Mouse (Mus musculus): ENCODE measurements at regions not wholly inside any gene's neighbourhood (a gene's known extent, or its start where the extent isn't known, plus 50 kb on each side); places are given as distances from the start of the nearest gene placed in this dataset.

- Histone ChIP-seq H3K4me3 (no peak overlapping the region), H3K27me3 (no peaks in the 10 kb centered on the region), H3K4me2 (no peak overlapping the region), H3K9ac (no peak overlapping the region), H3K36me3 (no peaks in the 10 kb centered on the region), H3K27ac (replicated peaks) (no peak overlapping the region), H3K9me3 (no peaks in the 10 kb centered on the region), H3K4me1 (replicated peaks) (no peaks in the 10 kb centered on the region)
- WGBS: 91% methylated on average over 3 of the region's 3 CpGs
- no peak for ATAC-seq (ENCODE audit: low FRiP score, low read depth)
Measured at GRCm38 (mm10) chr17:81176306-81176705, 111.4 kb upstream of the Thumpd2 start.

DNA sequence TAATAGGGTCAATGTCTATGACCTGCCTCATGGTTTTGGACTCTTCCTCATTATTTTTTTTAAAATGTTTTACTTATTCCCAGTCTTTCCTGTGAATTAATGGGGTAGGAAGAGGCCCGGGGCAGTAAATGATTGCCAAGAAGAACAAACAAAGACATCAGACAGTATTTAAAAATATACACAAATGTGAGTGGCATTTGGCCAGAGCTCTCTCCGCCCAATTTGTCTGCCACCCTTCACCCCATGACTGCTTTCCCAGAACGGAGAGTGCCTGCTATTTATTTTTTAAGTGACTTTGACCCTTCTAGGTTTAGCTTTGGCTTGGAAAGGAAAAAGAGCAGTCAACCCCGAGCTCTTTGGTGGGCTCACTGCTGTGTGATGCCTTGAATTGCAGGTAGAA lies 111.0 kb upstream of the Thumpd2 start:
- no peaks in the 10 kb centered on the region for H3K9me3 ChIP-seq
- H3K36me3 ChIP-seq: no peaks in the 10 kb centered on the region
- H3K4me3 ChIP-seq: no peak overlapping the region
- no peak for ATAC-seq (ENCODE audit: low FRiP score, low read depth)
- no peak overlapping the region for H3K9ac ChIP-seq
- no peak overlapping the region for H3K27ac ChIP-seq (replicated peaks)
- H3K27me3 ChIP-seq: no peaks in the 10 kb centered on the region
- no peak overlapping the region for H3K4me2 ChIP-seq
- no peaks in the 10 kb centered on the region for H3K4me1 ChIP-seq (replicated peaks)
- WGBS: 68% methylated on average over 4 of the region's 4 CpGs

DNA sequence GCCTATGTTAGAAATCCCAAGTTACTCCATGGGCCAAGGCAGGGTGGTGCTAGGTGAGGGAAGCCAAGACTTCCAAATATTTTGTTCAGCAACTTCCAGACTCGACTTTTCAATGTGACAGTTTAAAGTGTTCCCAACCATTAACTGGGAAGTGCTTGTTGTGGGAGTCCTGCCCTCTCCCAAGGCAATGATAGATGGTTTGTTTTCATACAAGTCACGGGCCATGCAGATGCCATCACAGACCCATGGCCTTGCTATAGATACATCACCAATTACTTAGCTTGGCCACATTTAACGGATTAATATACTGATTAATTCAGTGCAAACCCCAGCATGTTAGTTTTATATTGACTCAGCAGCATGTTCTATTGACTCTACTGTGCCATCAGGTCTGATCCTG lies 108.1 kb upstream of the Thumpd2 start:
- Histone ChIP-seq H3K4me1 (replicated peaks) (no peaks in the 10 kb centered on the region), H3K9me3 (no peaks in the 10 kb centered on the region), H3K27me3 (no peaks in the 10 kb centered on the region), H3K9ac (no peak overlapping the region), H3K36me3 (no peaks in the 10 kb centered on the region), H3K27ac (replicated peaks) (no peak overlapping the region), H3K4me3 (no peak overlapping the region), H3K4me2 (no peak overlapping the region)
- 93% methylated on average over 3 of the region's 3 CpGs for WGBS
- ATAC-seq (ENCODE audit: low FRiP score, low read depth): no peak

GRCm38 (mm10) chr17:81169118-81169517 lies 104.2 kb upstream of the Thumpd2 start:
- no peak for ATAC-seq (ENCODE audit: low FRiP score, low read depth)

GRCm38 (mm10) chr17:81150730-81151129 lies 85.8 kb upstream of the Thumpd2 start:
- Histone ChIP-seq H3K27ac (replicated peaks) (no peak overlapping the region), H3K4me3 (no peak overlapping the region), H3K27me3 (no peaks in the 10 kb centered on the region), H3K9me3 (no peaks in the 10 kb centered on the region), H3K36me3 (no peaks in the 10 kb centered on the region), H3K9ac (no peak overlapping the region), H3K4me2 (no peak overlapping the region), H3K4me1 (replicated peaks) (no peaks in the 10 kb centered on the region)
- no peak for ATAC-seq (ENCODE audit: low FRiP score, low read depth)
- WGBS: 78% methylated on average over 4 of the region's 4 CpGs

More at GRCm38 (mm10) chr17:81169118-81169517, 104.2 kb upstream of the Thumpd2 start:
- Histone ChIP-seq H3K9me3 (no peaks in the 10 kb centered on the region), H3K27me3 (no peaks in the 10 kb centered on the region), H3K9ac (no peak overlapping the region), H3K4me3 (no peak overlapping the region), H3K36me3 (no peaks in the 10 kb centered on the region), H3K4me2 (no peak overlapping the region), H3K27ac (replicated peaks) (no peak overlapping the region), H3K4me1 (replicated peaks) (no peaks in the 10 kb centered on the region)
- 76% methylated on average over 5 of the region's 5 CpGs for WGBS

DNA sequence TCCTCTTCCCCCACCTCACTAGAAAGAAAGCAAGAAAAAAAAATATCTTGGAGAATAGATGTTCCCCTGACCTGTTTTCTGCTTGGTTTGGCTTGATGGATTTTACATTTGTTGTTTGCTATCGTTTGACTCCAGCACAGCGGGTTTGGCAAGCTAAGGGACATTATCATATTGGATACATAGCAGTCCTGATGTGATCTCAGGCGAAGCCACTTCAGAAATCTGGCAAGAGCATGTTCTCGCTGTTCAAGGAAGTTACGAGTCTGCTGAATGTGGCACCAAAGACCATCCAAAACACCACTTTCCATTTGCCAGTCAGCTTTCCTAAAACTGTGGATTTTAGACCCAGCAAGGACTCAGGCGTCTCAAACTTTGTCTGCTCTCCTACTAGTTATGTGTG lies 69.8 kb upstream of the Thumpd2 start:
- Histone ChIP-seq H3K4me1 (replicated peaks) (no peaks in the 10 kb centered on the region), H3K27ac (replicated peaks) (no peak overlapping the region)

DNA sequence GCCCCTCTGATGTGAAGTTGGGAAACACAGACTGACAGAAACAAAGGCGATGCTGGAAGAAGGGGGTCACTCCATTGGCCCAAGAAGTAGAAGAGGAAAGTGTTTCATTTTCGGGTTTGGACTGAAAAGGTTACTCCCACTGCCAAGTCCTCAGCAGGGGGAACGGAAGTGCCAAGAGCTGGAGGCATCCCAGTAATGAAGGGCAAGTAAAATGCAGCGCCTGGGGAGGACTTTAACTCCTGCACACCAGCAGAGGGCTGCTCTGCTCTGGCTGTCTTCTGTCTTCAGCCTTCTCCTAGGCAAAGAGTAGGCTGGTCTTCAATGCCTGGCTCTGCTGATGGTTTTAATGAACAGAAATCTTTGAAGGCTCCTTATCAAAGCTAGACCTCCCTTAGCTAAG lies 68.3 kb upstream of the Thumpd2 start:
- Histone ChIP-seq H3K36me3 (no peaks in the 10 kb centered on the region), H3K27ac (replicated peaks) (no peak overlapping the region), H3K4me3 (no peak overlapping the region), H3K9ac (no peak overlapping the region), H3K4me1 (replicated peaks) (no peaks in the 10 kb centered on the region), H3K27me3 (no peaks in the 10 kb centered on the region), H3K4me2 (no peak overlapping the region), H3K9me3 (no peaks in the 10 kb centered on the region)
- ATAC-seq (ENCODE audit: low FRiP score, low read depth): no peak
- WGBS: 56% methylated on average over 4 of the region's 4 CpGs

More for the DNA sequence above, 69.8 kb upstream of the Thumpd2 start:
- Histone ChIP-seq H3K9me3 (no peaks in the 10 kb centered on the region), H3K27me3 (no peaks in the 10 kb centered on the region), H3K4me2 (no peak overlapping the region), H3K4me3 (no peak overlapping the region), H3K36me3 (no peaks in the 10 kb centered on the region), H3K9ac (no peak overlapping the region)
- 83% methylated on average over 6 of the region's 6 CpGs for WGBS
- ATAC-seq (ENCODE audit: low FRiP score, low read depth): no peak
